Mouse (Mus musculus) T-helper 17 cell (primary cell): ENCODE results near the gene Zfp607b.

Experiments
- in situ Hi-C, 2 experiments: fragments of 300-600 bp; cut with MboI, MseI; formaldehyde crosslinking; loops; 1 replicate in 1 of 2; 2 replicates in 1 of 2; pipeline ENCODE4 v1.15.1; 2025; ENCODE audit warnings: high pct_unique_total_duplicates in 2 of 2

Gene Zfp607b

DNA sequence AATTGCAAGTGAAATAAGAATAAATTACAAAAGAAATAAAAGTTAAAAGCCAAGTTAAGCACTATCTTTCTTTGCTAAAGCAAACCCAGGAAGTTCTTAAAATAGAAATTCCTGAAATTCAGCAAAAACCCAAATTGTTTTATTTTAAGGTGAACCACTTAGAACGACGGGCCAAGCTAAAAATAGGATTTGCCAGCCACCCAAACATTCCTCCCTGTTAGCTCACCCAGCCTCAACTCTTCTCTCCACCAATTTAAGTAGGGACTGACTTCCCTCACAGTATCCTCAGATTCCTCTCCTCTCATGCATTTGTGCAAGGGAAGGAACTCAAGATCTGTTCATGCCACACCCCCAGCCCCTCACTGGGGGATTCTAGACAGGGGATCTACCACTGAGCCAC is 5.9 kb upstream of the Zfp607b start:
- in situ Hi-C loops, result loop anchor here in 1 of 2 experiments (5.0 kb wide), 1 partner anchor 41 kb away; no protein-coding TSS in a partner anchor

DNA sequence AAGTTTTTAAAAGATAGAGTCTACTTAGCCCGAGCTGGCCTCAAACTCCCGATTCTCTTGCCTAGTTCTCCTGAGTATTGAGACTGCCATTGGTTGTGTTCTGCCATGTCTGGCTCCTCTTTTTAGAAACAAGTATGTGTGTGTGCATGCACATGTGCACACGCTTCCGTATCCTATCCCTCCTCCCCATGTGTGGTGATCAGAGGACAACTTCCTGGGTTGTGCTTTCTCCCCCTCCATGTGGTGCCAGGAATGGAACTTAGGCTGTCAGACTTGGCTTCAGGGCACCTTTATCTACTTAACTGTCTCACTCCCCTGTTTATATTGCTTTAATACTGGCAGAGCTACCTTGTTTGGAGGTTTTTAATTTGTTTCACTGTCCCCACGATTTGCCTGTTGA is 3.9 kb upstream of the Zfp607b start:
- in situ Hi-C loops, result no loop called here

DNA sequence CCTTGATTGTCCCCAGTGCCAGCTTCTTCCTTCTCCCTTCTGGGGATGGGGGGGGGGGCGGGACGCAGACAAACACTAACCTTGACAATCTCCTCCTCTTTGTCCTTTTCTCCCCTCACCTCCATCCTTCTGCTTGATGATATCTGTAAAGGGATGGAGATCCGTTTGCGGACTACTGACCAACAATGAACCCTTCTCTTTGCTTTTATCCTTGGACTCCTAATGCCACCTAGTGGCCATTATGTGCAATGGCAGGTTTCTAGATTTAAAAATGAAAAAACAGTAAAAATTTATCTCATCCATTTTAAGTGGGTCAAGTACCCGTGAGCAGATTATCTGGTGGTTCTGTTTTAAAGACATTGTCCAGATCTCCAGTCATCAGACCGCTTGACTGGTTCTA is 3.5 kb upstream of the Zfp607b start:
- in situ Hi-C loops, result no loop called here

DNA sequence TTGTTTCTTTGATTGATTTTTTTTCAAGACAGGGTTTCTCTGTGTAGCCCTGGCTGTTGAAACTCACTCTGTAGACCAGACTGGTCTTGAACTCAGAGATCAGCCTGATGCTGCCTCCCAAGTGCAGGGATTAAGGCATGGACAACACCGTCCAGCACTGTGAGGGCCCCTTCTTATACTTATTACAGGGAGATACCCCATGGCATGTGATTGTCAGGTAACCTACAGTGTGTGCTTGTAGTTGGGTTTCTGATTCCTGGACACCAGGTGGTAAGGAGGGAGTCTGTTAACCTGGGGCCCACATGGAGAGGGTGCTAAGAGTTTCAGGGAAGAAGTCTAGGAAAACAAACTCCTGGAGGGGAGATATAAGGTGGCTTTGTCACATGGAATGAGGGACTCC is 2.1 kb upstream of the Zfp607b start:
- in situ Hi-C loops, result no loop called here

DNA sequence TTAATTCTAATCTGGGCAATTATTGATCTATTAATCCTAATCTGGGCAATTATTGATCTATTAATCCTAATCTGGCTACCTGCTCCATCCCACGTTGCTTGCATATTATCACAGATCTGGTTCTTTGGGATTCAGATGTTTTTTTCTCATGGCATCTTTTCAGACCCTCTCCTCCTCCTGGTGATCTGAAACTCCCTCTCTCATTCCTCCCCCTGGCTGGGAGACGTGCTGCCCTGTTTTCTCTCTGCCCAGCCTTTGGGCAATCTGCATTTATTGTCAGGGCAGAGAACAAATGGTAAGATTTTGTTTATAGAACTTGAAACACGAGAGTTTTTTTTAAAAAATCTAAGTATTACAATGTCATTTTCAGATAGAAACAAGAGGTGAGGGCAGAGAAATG is 1.3 kb upstream of the Zfp607b start:
- in situ Hi-C loops, result no loop called here

DNA sequence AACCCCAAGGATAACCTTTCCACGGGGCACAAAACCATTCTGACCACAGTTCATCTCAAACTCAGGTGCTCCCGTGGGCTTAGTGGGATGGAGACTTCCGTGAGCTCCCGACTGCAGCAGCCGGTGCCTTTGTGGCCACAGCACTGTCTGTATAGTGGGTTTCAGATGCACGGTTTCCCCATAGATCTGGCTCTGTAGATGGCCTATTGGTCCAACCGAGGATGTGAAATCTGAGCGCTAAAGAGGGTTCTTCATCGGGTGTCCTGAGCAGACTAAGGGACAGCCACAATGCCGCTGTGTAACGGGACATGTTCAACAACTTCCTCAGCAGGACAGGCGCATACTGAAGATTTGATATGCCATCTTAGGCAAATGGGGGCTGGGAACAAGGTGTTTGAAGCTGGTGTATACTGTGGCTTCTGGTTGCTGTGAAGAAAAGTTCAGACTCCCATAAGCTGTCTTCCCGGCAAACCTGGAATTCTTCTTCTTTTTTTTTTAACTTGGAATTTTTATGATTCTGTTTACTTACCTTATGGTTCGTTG is 823 bp upstream of the Zfp607b start:
- in situ Hi-C loops, result no loop called here

DNA sequence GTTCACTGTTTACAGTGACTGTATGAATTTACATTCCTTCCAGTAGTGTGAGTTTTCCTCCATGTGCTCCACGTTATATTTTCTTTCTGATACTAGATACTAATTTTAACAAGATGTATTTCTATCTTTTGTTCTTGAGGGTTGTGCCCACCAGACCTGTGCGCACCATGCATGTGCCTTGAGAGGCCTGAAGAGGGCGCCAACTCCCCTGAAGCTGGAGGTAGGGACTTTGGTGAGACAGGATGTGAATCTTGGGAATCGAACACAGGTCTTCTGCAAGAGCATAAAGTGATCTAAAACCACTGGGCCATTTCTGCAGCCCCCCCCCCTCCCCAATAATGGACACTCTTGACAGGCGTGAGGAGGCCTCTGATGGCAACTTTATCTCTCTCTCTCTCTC is 1.9 kb downstream of the Zfp607b start:
- in situ Hi-C loops, result loop anchor here in 1 of 2 experiments (5.0 kb wide), 1 partner anchor 36 kb away; no protein-coding TSS in a partner anchor

DNA sequence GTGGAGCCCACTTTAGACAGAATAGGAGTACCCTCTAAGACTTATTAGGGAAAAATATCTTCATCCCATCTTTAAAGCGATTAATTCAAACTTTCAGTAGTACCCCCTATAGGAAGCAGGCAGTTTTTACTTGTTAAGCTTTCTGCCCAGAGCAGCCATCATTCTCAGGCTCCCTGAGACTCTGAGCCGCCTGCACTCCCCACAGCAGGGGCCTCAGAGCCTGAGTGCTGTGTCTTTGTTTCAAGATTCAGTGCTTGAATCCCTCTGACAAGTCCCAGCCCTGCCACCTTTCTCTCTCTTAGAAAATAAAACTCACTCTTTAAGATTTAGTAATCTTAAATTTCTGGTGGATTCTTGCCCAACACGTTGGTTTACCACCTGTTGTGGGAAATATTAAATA is 7.6 kb downstream of the Zfp607b start:
- in situ Hi-C loops, result loop anchor here in 1 of 2 experiments (5.0 kb wide), 1 partner anchor 276 kb away; no protein-coding TSS in a partner anchor

DNA sequence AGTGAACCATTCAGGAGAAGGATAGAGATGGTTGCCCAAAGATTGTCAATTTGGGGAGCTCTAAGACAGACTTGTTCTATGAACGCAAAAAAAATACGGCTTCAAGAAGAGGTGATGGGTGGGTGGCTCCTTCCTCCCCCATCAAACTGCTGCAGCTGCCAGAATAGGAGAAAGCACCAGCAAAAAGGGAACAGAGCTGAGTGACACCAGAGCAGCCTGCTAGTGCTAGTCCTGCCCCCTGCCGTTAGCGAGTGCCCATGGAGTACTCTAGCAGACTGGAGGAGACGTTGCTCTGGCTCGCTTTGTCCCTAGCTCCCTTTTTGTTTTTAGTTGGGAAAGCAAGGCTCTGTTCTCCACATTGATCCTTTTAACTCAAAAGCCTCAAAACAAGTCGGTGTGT is 21.3 kb downstream of the Zfp607b start:
- in situ Hi-C loops, result no loop called here

DNA sequence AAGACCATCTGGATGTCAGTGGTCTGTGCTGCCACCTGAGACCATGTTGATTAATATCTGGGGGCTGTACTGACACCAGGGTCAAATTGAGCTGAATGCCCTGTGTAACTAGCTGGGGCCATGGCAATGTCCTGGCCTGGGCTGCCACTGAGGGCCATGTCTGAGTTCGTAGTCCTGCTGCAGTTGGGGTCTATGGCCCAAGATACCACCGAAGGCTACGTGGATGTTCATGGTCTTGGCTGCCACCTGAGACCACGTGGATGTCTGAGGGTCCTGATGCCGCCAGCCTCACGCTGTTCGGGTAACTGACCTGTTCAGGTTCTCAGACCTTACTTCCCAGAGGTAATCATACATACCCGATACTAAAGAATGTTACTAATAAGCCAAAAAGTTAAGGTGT is 32.8 kb downstream of the Zfp607b start:
- in situ Hi-C loops, result no loop called here

DNA sequence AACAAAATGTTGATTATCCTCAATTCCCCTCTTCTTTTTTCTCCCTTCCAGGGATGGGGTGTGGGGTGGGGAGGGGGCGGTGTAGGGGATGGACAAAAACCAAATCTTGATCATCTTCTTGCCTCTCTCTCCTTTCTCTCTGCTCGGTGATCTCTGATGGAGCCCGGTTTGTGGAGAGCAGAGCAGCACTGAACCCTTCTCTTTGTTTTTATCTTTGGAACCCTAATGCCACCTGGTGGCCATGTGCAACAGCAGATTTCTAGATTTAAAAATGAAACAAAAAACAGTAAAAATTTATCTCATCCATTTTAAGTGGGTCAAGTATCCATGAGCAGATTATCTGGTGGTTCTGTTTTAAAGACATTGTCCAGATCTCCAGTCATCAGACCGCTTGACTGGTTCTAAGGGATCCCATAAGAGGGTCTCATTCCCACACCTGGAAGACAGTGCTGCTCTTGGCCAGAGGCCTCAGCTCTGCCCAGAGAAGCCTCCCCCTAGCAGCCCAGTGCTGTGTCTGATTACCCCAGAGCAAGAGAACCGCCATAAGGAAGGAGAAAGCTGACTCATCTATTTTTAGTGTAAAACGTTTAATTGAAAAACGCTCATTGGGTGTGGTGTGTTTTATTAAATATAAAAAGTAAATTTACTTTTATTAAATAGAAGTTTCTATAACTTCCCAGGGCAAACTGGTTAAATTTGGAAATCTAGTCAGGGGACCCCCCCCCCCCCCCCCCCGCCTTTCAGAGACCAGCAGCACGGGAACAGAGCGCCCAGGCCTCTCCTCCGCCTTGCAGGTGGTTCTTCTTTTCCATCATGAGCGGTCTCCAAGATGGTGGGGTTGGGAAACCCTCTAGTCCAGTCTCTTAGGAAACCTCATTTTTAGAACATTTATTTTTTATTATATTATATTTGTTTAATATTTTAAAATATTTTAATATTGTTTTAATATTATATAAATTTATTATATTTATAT is 36.7 kb downstream of the Zfp607b start:
- in situ Hi-C loops, result loop anchor here (5.0 kb wide), 2 partner anchors 34 to 74 kb away; partner anchors contain the start of gene Ttc9b (in 1 of the 2)

DNA sequence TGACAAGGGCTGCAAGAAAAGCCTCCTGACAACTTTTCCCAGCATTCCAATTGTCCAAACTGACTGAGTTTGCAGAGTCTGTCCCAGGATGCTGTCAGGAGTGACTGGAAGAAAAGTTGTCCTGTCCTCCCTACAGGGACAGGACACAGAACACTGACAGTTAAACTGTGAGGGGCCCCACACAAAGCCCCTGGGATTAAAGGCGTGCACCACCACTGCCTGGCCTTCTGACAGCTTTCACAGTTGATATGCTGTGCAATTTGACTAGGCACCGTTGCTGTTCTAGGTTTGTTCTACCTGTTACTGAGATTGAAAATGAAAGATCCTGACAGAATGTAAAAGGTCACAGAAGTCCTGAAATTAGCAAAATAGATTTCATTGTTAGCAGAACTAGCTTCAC is 38.3 kb downstream of the Zfp607b start:
- in situ Hi-C loops, result loop anchor here (5.0 kb wide), 2 partner anchors 35 to 75 kb away; partner anchors contain the start of gene Ttc9b (in 1 of the 2)

DNA sequence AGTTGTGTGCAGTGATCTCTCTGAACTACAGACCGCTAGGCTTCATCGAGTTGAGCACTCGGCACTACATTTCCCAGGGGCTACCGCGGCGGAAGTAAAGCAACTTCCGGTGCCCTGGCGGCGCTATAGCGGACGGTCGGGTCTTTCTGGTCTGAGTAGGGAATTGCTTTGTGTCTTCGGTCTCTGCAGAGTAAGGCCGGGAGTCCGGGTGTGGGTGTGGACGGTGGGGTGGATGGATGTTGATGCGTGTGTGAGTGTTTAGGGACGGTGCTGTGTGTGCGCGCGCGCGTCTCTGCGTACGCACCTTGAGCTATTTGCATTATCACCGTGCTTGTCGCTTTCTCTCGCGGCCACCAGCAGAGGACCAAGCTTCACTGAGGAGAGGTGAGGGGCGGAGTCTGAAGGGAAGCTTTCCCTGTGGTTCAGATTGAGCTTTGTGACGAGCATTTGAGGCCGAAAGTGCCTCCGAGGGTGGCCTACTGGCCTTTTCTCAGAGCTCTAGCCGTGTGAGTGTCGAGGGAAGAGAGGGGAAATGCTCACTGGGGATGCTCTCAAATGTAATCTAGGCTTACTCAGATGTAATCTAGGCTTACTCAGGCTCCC is 42.2 kb downstream of the Zfp607b start, which contains the start of gene Zfp60:
TSS of gene Zfp60 (plus strand) at position 109 of the 603 bp plus-strand sequence.
- in situ Hi-C loops, result no loop called here

DNA sequence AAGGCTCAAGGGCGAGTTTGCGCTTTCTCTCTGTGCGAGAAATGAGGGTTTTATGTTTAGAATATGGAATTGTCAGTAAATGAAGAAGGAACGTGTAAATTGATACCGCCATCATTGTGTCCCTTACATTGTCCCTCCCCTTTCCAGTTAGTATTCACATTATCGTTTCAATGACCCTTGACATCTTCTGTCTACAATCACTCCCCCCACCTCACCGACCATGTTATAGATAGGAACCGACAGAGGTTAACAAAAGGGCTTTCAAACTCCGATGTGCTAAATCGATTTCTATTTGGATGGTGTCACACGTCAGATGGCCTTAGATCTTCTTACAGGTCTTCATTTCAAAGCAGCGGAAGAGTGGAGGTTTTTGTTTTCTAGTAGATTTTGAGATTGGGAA is 42.8 kb downstream of the Zfp607b start:
- in situ Hi-C loops, result no loop called here

DNA sequence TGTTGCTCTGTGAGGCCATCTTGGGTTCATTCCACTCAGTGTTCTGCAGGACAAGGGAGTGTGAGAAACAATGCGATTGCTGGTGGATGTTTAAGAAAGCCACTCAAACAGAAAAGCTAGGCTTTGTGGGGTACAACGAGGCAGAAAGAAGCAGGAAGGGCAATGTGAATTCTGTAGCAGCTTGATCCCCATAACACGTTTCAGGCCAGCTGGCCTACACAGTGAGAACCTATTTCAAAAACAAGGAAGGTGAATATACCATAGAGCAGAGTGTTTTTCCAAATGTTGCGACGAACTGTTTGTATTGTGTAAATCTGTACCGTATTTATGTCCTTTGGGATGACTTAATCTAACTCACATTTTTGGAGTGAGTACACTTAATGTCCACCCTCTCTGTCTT is 43.4 kb downstream of the Zfp607b start:
- in situ Hi-C loops, result no loop called here

DNA sequence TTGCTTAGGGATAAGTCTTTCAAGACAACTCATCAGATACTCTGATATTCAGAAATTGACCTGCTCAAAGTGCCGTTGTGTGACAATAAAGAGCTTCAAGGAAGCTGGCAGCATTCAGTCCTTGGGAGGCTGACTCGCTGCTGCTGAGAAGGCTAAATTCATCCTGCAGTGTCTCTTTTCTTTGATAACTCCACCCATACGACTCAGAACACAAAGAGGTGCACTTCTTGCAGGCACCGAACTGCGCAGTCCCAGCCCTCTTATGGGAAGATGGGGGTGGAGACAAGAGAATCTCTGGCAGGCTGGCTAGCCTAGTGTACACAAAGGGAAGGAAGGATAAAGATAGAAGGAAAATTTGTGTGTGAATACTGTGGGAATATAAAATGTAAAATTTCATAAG is 46.3 kb downstream of the Zfp607b start:
- in situ Hi-C loops, result no loop called here
